Mouse (Mus musculus) adrenal gland, adult (tissue): ENCODE results near the gene Smpd4.
"Not testable (repeated sequence)": the region's sequence is repeated elsewhere in the genome, so short reads cannot be mapped to it uniquely, and the experiment has no call there.

Source experiments
- DNase-seq, 2 experiments: peaks; one replicate each; pipeline ENCODE4 v3.0.0; 2022 to 2023; ENCODE audit warnings: low spot score in 1 of 2; ENCODE audit not compliant: inconsistent age in 2 of 2

Smpd4 gene

GRCm38 (mm10) chr16:17619198-17620105 is at the start of gene Smpd4:
Smpd4 (plus strand) TSS chr16:17619354.
- DNase-seq: peak; percentile 86 to 98

- peak; percentile 76 to 88 for DNase-seq
Measured at GRCm38 (mm10) chr16:17575870-17576824, 43.0 kb upstream of the Smpd4 start.

GRCm38 (mm10) chr16:17576825-17577215 is 42.3 kb upstream of the Smpd4 start:
- DNase-seq: no peak

GRCm38 (mm10) chr16:17583064-17583463 is 36.1 kb upstream of the Smpd4 start, which contains the start of gene Slc7a4:
Slc7a4 (minus strand) TSS chr16:17583214.
- DNase-seq: peak in 1 of 2 experiments; percentile 43

- peak; percentile 54 to 79 for DNase-seq
Measured at GRCm38 (mm10) chr16:17584555-17584954, 34.6 kb upstream of the Smpd4 start.

- DNase-seq: no peak
Measured at GRCm38 (mm10) chr16:17590731-17591130, 28.4 kb upstream of the Smpd4 start.

GRCm38 (mm10) chr16:17600944-17601562 is 18.1 kb upstream of the Smpd4 start:
- peak in 1 of 2 experiments; percentile 36 for DNase-seq

- no peak for DNase-seq
Measured at GRCm38 (mm10) chr16:17604941-17605340, 14.2 kb upstream of the Smpd4 start.

- no peak for DNase-seq
Measured at GRCm38 (mm10) chr16:17605684-17606083, 13.5 kb upstream of the Smpd4 start.

- no peak for DNase-seq
Measured at GRCm38 (mm10) chr16:17611383-17611782, 7.8 kb upstream of the Smpd4 start.

- not testable (repeated sequence) for DNase-seq
Measured at GRCm38 (mm10) chr16:17614740-17615139, 4.4 kb upstream of the Smpd4 start.

- no peak for DNase-seq
Measured at GRCm38 (mm10) chr16:17616212-17616611, 2.9 kb upstream of the Smpd4 start.

- peak; percentile 23 to 65 for DNase-seq
Measured at GRCm38 (mm10) chr16:17617922-17618565, 1.1 kb upstream of the Smpd4 start.

GRCm38 (mm10) chr16:17621936-17622335 is 2.8 kb downstream of the Smpd4 start:
- no peak for DNase-seq

GRCm38 (mm10) chr16:17625488-17626268 is 6.5 kb downstream of the Smpd4 start:
- DNase-seq: no peak

- DNase-seq: no peak
Measured at GRCm38 (mm10) chr16:17626269-17626555, 7.1 kb downstream of the Smpd4 start.

GRCm38 (mm10) chr16:17632580-17632979 is 13.4 kb downstream of the Smpd4 start:
- DNase-seq: no peak

- no peak for DNase-seq
Measured at GRCm38 (mm10) chr16:17633481-17634181, 14.5 kb downstream of the Smpd4 start.

GRCm38 (mm10) chr16:17636904-17637303 is 17.8 kb downstream of the Smpd4 start:
- no peak for DNase-seq
